Mouse (Mus musculus): ENCODE measurements at regions not wholly inside any gene's neighbourhood (a gene's known extent, or its start where the extent isn't known, plus 50 kb on each side); places are given as distances from the start of the nearest gene placed in this dataset.

DNA sequence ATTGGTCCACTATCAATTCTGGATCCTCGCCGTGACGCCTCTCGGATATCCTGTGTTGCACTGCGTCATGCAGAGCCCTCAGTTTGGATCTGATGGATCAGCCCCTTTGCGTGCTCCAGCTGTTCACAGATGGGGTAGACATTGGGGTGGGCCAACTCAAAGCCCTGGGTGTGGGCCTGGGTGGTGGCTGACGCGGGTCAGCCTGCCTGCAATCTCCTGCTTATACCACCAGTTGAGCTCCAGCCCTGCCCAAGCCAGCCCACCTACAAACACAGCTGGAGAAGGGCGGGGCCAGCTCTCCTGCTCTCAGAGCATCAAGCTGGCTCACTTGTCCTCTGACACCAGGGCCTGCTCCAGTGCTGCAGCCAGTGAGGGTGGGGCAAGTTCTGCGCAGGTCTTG is 73.1 kb downstream of the Rps15a start:
- H3K27ac ChIP-seq (ENCODE audit: low read depth, low read length): no peak overlapping the region
- H3K4me3 ChIP-seq (ENCODE audit: low read depth, low read length): no peak overlapping the region
- H3K9ac ChIP-seq: no peak overlapping the region
- H3K9me3 ChIP-seq (ENCODE audit: low read length): no peaks in the 10 kb centered on the region
- ATAC-seq (no peak), DNase-seq (no peak)
- H3K27me3 ChIP-seq (ENCODE audit: insufficient read depth, low read length): no peaks in the 10 kb centered on the region
- 65% methylated on average over 10 of the region's 10 CpGs for WGBS
- H3K36me3 ChIP-seq (ENCODE audit: insufficient read depth): no peaks in the 10 kb centered on the region
- no peak for TF ChIP-seq CTCF (IDR thresholded peaks at IDR 0.05; ENCODE audit: low read depth)
- 0 out of 2 replicates have a peak, but pooled peaks cover 3% of the 10 kb centered on the region for H3K4me1 ChIP-seq (ENCODE audit: insufficient read depth)
- H3K4me2 ChIP-seq (ENCODE audit: low read depth): no peak overlapping the region

DNA sequence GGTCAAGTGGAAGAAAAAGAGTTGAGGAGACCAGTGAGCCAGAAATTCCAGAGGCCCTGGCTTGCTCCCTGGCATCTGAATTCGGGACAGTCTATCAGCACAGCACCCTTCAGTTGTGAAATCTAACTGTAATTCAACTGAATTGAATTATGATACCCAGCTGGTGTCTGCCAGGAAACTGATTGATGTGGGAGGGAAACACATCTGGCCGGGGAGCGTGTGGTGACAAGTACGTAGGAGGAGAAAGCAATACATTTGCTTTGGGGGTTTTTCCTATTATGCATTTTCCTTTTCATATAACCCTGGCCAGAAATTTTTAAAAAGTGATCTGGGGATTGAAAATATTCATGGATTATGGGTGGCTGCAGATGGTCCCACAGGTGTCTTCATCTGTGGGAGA is 76.1 kb downstream of the Rps15a start:
- no peak overlapping the region for H3K27ac ChIP-seq (ENCODE audit: low read depth, low read length)
- ATAC-seq (no peak), DNase-seq (no peak)
- TF ChIP-seq CTCF (IDR thresholded peaks at IDR 0.05; ENCODE audit: low read depth): no peak
- no peaks in the 10 kb centered on the region for H3K9me3 ChIP-seq (ENCODE audit: low read length)
- no peaks in the 10 kb centered on the region for H3K27me3 ChIP-seq (ENCODE audit: insufficient read depth, low read length)
- WGBS: 90% methylated on average over 4 of the region's 4 CpGs
- H3K9ac ChIP-seq: no peak overlapping the region
- no peaks in the 10 kb centered on the region for H3K36me3 ChIP-seq (ENCODE audit: insufficient read depth)
- H3K4me1 ChIP-seq (ENCODE audit: insufficient read depth): no peaks in the 10 kb centered on the region
- no peak overlapping the region for H3K4me2 ChIP-seq (ENCODE audit: low read depth)
- H3K4me3 ChIP-seq (ENCODE audit: low read depth, low read length): no peak overlapping the region

DNA sequence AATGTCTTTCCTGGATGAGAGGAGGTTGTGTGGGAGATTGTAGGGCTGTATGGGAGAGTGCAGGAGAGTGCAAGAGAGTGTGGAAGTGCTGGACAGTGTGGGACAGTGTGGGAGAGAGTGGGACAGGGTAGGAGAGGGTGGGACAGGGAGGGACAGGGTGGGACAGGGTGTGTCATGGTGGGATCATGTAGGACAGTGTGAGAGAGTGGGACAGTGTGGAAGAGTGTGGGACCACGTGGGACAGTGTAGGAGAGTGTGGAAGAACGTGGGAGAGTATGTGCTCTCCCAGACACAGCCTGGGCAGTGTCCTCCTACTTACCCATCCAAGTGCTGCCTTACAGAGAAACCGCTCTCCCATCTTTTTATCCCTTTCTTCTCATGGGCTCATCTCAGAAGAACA is 78.9 kb downstream of the Rps15a start:
- no peaks in the 10 kb centered on the region for H3K4me1 ChIP-seq (ENCODE audit: insufficient read depth)
- H3K9ac ChIP-seq: no peak overlapping the region
- no peak overlapping the region for H3K4me3 ChIP-seq (ENCODE audit: low read depth, low read length)
- 69% methylated on average over 3 of the region's 3 CpGs for WGBS
- ATAC-seq (no peak), DNase-seq (no peak)
- no peaks in the 10 kb centered on the region for H3K36me3 ChIP-seq (ENCODE audit: insufficient read depth)
- H3K4me2 ChIP-seq (ENCODE audit: low read depth): no peak overlapping the region
- TF ChIP-seq CTCF (IDR thresholded peaks at IDR 0.05; ENCODE audit: low read depth): no peak
- no peaks in the 10 kb centered on the region for H3K9me3 ChIP-seq (ENCODE audit: low read length)
- H3K27me3 ChIP-seq (ENCODE audit: insufficient read depth, low read length): no peaks in the 10 kb centered on the region
- no peak overlapping the region for H3K27ac ChIP-seq (ENCODE audit: low read depth, low read length)

DNA sequence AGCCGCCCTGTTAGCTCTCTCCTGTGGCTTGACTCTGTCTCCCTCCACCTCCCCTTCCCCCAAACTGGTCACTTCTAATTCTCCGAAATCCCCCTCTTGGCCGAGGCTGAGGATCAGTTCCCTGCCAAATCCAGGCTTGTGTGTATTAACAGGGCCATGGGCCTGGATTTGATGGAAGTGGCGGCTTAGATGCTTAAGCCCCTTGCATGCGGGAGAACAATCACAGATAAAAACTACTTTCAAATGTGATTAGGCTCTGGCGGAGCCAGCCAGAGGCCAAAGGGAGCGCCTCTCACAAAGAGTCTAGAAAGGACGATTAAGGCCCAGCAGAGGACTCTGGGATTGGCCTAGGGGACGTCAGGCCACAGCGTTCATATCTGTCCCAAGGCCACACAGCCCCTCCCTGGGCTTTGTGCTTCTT is 89.9 kb downstream of the Rps15a start:
- H3K36me3 ChIP-seq (ENCODE audit: insufficient read depth): no peaks in the 10 kb centered on the region
- ATAC-seq: peak; percentile 32
- H3K27ac ChIP-seq (ENCODE audit: low read depth, low read length): no peak overlapping the region
- no peak overlapping the region for H3K4me3 ChIP-seq (ENCODE audit: low read depth, low read length)
- peak overlapping the region; percentile 1; the same call in 1 of the 2 replicates for H3K9ac ChIP-seq
- DNase-seq: peak; percentile 22
- no peaks in the 10 kb centered on the region for H3K9me3 ChIP-seq (ENCODE audit: low read length)
- 11% methylated on average over 10 of the region's 10 CpGs for WGBS
- 0 out of 2 replicates have a peak, but pooled peaks cover 4% of the 10 kb centered on the region for H3K4me1 ChIP-seq (ENCODE audit: insufficient read depth)
- TF ChIP-seq CTCF (IDR thresholded peaks at IDR 0.05; ENCODE audit: low read depth): no peak
- no peaks in the 10 kb centered on the region for H3K27me3 ChIP-seq (ENCODE audit: insufficient read depth, low read length)
- H3K4me2 ChIP-seq (ENCODE audit: low read depth): no peak overlapping the region

DNA sequence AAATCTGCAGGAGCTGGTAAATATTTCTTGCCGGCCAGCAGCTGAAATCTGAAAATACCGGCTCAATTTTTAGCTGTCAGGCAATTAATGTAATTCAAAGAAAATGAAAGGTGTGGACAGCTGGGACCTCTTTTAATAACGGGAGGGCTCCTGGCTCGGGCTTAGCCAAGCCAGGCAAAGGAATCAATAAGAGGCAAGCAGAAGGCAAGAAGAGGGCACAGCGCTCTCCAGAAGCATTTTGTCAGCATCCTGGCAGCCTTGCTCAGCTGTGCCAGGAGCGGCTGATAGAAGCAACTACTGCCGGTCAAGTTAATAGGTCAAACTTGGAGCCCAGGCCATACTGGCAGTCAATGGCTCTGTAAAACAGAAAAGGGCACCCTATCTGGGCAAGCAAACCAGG is 111.4 kb downstream of the Rps15a start:
- WGBS: 51% methylated on average over 7 of the region's 7 CpGs
- no peak for TF ChIP-seq CTCF (IDR thresholded peaks at IDR 0.05; ENCODE audit: low read depth)
- no peak for ATAC-seq

DNA sequence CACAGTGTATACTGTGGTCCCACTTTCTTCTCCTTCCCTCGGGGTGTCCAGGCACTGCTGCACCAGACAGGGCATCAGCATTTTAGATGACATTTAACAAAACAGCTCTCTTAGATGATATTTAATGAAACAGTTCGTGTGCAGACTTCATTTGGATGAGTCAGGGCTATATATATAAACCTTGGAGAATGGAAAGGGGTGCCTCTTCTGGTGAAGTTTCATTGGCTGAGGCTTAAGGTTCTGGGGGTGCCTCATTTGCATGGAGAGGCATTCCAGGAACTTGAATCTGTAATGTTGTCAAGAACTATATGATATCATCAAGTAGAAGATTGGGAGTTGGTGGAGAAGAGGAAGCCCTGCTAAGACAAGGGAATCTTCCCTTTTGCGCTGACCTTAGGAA is 114.1 kb downstream of the Rps15a start:
- no peaks in the 10 kb centered on the region; the same call in 1 of the 2 replicates for H3K27me3 ChIP-seq (ENCODE audit: insufficient read depth, low read length)
- ATAC-seq (peak; percentile 29; the same call in 1 of the 2 replicates), DNase-seq (no peak)
- 70% methylated on average over 3 of the region's 3 CpGs for WGBS
- H3K4me2 ChIP-seq (ENCODE audit: low read depth): no peak overlapping the region
- H3K27ac ChIP-seq (ENCODE audit: low read depth, low read length): no peak overlapping the region
- H3K4me3 ChIP-seq (ENCODE audit: low read depth, low read length): no peak overlapping the region
- H3K4me1 ChIP-seq (ENCODE audit: insufficient read depth): no peaks in the 10 kb centered on the region
- no peaks in the 10 kb centered on the region for H3K36me3 ChIP-seq (ENCODE audit: insufficient read depth)
- no peaks in the 10 kb centered on the region for H3K9me3 ChIP-seq (ENCODE audit: low read length)
- no peak overlapping the region for H3K9ac ChIP-seq
- TF ChIP-seq CTCF (IDR thresholded peaks at IDR 0.05; ENCODE audit: low read depth): no peak

More for the DNA sequence above, 111.4 kb downstream of the Rps15a start:
- Histone ChIP-seq H3K9me3 (ENCODE audit: low read length) (no peaks in the 10 kb centered on the region), H3K9ac (no peak overlapping the region), H3K27ac (ENCODE audit: low read depth, low read length) (no peak overlapping the region), H3K4me3 (ENCODE audit: low read depth, low read length) (no peak overlapping the region), H3K4me1 (ENCODE audit: insufficient read depth) (no peaks in the 10 kb centered on the region), H3K36me3 (ENCODE audit: insufficient read depth) (no peaks in the 10 kb centered on the region), H3K27me3 (ENCODE audit: insufficient read depth, low read length) (no peaks in the 10 kb centered on the region), H3K4me2 (ENCODE audit: low read depth) (no peak overlapping the region)
- no peak for DNase-seq

DNA sequence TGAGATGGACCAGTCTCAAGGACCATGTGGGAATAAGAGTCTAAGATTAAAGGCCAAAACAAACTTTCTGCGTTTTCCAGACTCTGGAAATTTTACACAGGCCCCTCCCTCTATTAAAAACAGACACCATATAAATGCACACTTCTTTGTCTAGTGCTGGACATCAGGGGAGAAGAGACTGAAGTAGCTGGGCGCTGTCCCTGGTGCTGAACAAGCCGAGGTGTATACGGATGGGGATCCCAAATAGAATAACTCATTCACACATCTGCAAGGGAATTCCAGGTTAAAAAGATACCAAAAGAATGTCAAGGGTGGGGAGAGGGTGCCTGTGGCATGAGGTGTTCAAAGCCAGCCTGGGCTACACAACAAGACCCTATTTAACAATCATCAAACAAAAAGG is 114.9 kb downstream of the Rps15a start:
- ATAC-seq: no peak
- no peak for DNase-seq
- Histone ChIP-seq H3K36me3 (ENCODE audit: insufficient read depth) (no peaks in the 10 kb centered on the region), H3K9ac (no peak overlapping the region), H3K4me2 (ENCODE audit: low read depth) (no peak overlapping the region), H3K4me1 (ENCODE audit: insufficient read depth) (no peaks in the 10 kb centered on the region), H3K9me3 (ENCODE audit: low read length) (no peaks in the 10 kb centered on the region), H3K27me3 (ENCODE audit: insufficient read depth, low read length) (no peaks in the 10 kb centered on the region; the same call in 1 of the 2 replicates), H3K4me3 (ENCODE audit: low read depth, low read length) (no peak overlapping the region), H3K27ac (ENCODE audit: low read depth, low read length) (no peak overlapping the region)
- TF ChIP-seq CTCF (IDR thresholded peaks at IDR 0.05; ENCODE audit: low read depth): no peak
- WGBS: 11% methylated on average over 4 of the region's 4 CpGs

DNA sequence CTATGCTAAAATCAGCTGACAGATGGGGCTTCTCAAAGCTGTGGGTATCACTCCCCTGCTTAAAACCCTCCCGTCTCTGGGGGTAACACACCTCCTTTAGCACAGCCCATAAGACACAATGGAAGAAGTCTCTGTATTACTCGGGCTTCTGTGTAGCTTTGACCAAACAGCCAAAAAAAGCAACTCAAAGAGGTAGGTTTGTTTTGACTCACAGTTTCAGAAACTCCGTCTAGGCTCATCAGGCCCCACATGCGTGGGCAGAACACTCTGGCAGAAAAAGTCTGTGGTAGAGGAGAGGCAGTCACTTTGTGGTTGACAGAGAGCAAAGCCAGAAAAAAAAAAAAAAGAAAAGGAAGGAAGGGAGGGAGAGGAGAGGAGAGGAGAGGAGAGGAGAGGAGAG is 133.8 kb downstream of the Rps15a start:
- Histone ChIP-seq H3K9ac (no peak overlapping the region), H3K4me3 (ENCODE audit: low read depth, low read length) (no peak overlapping the region), H3K9me3 (ENCODE audit: low read length) (no peaks in the 10 kb centered on the region), H3K4me1 (ENCODE audit: insufficient read depth) (no peaks in the 10 kb centered on the region), H3K27ac (ENCODE audit: low read depth, low read length) (no peak overlapping the region), H3K4me2 (ENCODE audit: low read depth) (no peak overlapping the region), H3K36me3 (ENCODE audit: insufficient read depth) (no peaks in the 10 kb centered on the region), H3K27me3 (ENCODE audit: insufficient read depth, low read length) (no peaks in the 10 kb centered on the region)
- no peak for TF ChIP-seq CTCF (IDR thresholded peaks at IDR 0.05; ENCODE audit: low read depth)
- ATAC-seq (no peak), DNase-seq (no peak)
- 79% methylated on average over 4 of the region's 4 CpGs for WGBS
